Comparison of ENCODE assay signal across 21 mouse cellular contexts in genomic region chr13:43965256-43965905, GRCm38 (mm10).
DNase-seq lines count a peak whose midpoint lies in the region; ATAC-seq and TF ChIP-seq lines count a peak whose summit lies in the region.
"Had no signal": no experiment of that assay in that cellular context is flagged by ENCODE, and none has a peak within 500 bp of the region (broad histone marks: within the 10 kb centered on the region; RNA-seq: fewer than 3 reads in every experiment).

No protein-coding gene starts in this region.

- ATAC-seq in embryonic facial prominence, embryonic 13.5 days (ENCODE audit: insufficient number of reproducible peaks, insufficient read depth, low FRiP score, low TSS enrichment, low read depth): no peak
- no peak for ATAC-seq in hindbrain, embryonic 13.5 days (ENCODE audit: low FRiP score)
- no peak for ATAC-seq in liver, embryonic 11.5 days (replicated peaks; ENCODE audit: low FRiP score)
- ATAC-seq: forebrain, embryonic 13.5 days; hindbrain, postnatal 0 days; intestine, postnatal 0 days; midbrain, embryonic 16.5 days had no signal

- H3K36me3 ChIP-seq in embryonic facial prominence, embryonic 13.5 days: no peaks in the 10 kb centered on the region
- H3K36me3 ChIP-seq in embryonic facial prominence, embryonic 10.5 days (replicated peaks): no peaks in the 10 kb centered on the region
- no peaks in the 10 kb centered on the region for H3K36me3 ChIP-seq in hindbrain, embryonic 13.5 days
- no peaks in the 10 kb centered on the region for H3K36me3 ChIP-seq in hindbrain, embryonic 10.5 days
- no peaks in the 10 kb centered on the region for H3K36me3 ChIP-seq in liver, adult 2 months (ENCODE audit: control insufficient read depth, insufficient read depth, low read length)
- no peaks in the 10 kb centered on the region for H3K36me3 ChIP-seq in liver, embryonic 11.5 days (ENCODE audit: control insufficient read depth, insufficient read depth, low read length)
- H3K36me3 ChIP-seq: limb, embryonic 13.5 days; liver, embryonic 15.5 days; lung, embryonic 15.5 days had no signal

- no peaks in the 10 kb centered on the region for H3K79me2 ChIP-seq in liver, adult 2 months (ENCODE audit: control insufficient read depth, insufficient read depth, low read length)

- TF ChIP-seq CTCF in liver, adult 2 months (IDR thresholded peaks at IDR 0.05; ENCODE audit: low read depth, low read length): no peak

- TF ChIP-seq POLR2A in liver, adult 2 months (IDR thresholded peaks at IDR 0.05; ENCODE audit: extremely low read depth, insufficient read depth, low read length): no peak

- H3K27me3 ChIP-seq in embryonic facial prominence, embryonic 13.5 days: no peaks in the 10 kb centered on the region
- no peaks in the 10 kb centered on the region for H3K27me3 ChIP-seq in embryonic facial prominence, embryonic 10.5 days (replicated peaks; ENCODE audit: low read depth, poor library complexity, severe bottlenecking)
- no peaks in the 10 kb centered on the region for H3K27me3 ChIP-seq in hindbrain, embryonic 13.5 days
- no peaks in the 10 kb centered on the region for H3K27me3 ChIP-seq in hindbrain, embryonic 10.5 days (ENCODE audit: insufficient read depth, poor library complexity, severe bottlenecking)
- H3K27me3 ChIP-seq in liver, adult 2 months (ENCODE audit: control insufficient read depth, insufficient read depth, low read length): no peaks in the 10 kb centered on the region
- H3K27me3 ChIP-seq in liver, embryonic 11.5 days (replicated peaks; ENCODE audit: control insufficient read depth, insufficient read depth, low read length): no peaks in the 10 kb centered on the region
- H3K27me3 ChIP-seq: forebrain, embryonic 13.5 days; limb, embryonic 13.5 days; liver, embryonic 15.5 days; lung, embryonic 15.5 days had no signal

- no peak overlapping the region for H3K4me3 ChIP-seq in embryonic facial prominence, embryonic 13.5 days
- no peak overlapping the region for H3K4me3 ChIP-seq in embryonic facial prominence, embryonic 10.5 days
- no peak overlapping the region for H3K4me3 ChIP-seq in hindbrain, embryonic 13.5 days
- H3K4me3 ChIP-seq in hindbrain, embryonic 10.5 days: no peak overlapping the region
- H3K4me3 ChIP-seq in liver, adult 2 months (ENCODE audit: insufficient read depth, low read depth, low read length): peak overlapping the region; percentile 2; the same call in 1 of the 2 replicates
- H3K4me3 ChIP-seq in liver, embryonic 11.5 days (ENCODE audit: low read depth, low read length): no peak overlapping the region
- H3K4me3 ChIP-seq: forebrain, embryonic 13.5 days; gastrocnemius, adult 2 months; limb, embryonic 13.5 days; liver, embryonic 15.5 days; lung, embryonic 15.5 days had no signal

- DNase-seq in embryonic facial prominence, embryonic 10.5 days (ENCODE audit: low spot score): no peak
- no peak for DNase-seq in hindbrain, embryonic 10.5 days (ENCODE audit: low spot score)
- DNase-seq in liver, adult 2 months (ENCODE audit: extremely low read depth, low read depth, low spot score): peak; percentile 80
- DNase-seq in liver, embryonic 11.5 days (ENCODE audit: low spot score): no peak
- no peak for DNase-seq in lung, postnatal 25 days (ENCODE audit: low spot score)
- DNase-seq: adrenal gland, postnatal 14 days; cerebellum, adult 2 months; cerebellum, postnatal 25 days; gastrocnemius, adult 2 months; lung, postnatal 4 days; thymus, adult 18-20 months; thymus, postnatal 36 days had no signal

- no peak overlapping the region for H3K4me2 ChIP-seq in embryonic facial prominence, embryonic 13.5 days
- no peak overlapping the region for H3K4me2 ChIP-seq in hindbrain, embryonic 13.5 days
- H3K4me2 ChIP-seq in liver, embryonic 11.5 days: no peak overlapping the region
- H3K4me2 ChIP-seq: forebrain, embryonic 13.5 days; limb, embryonic 13.5 days; liver, embryonic 15.5 days; lung, embryonic 15.5 days had no signal

- WGBS in embryonic facial prominence, embryonic 13.5 days: 68% methylated on average over 4 of the region's 4 CpGs
- 87% methylated on average over 4 of the region's 4 CpGs for WGBS in embryonic facial prominence, embryonic 10.5 days
- 81% methylated on average over 4 of the region's 4 CpGs for WGBS in hindbrain, embryonic 13.5 days
- whole genome bisulfite sequencing in hindbrain, embryonic 10.5 days: 85% methylated on average over 4 of the region's 4 CpGs
- 40% methylated on average over 4 of the region's 4 CpGs for whole genome bisulfite sequencing in liver, adult 2 months
- 82% methylated on average over 4 of the region's 4 CpGs for WGBS in liver, embryonic 11.5 days

- H3K4me1 ChIP-seq in embryonic facial prominence, embryonic 13.5 days: 0 out of 2 replicates have a peak, but pooled peaks cover 8% of the 10 kb centered on the region
- peaks cover 4% of the 10 kb centered on the region; the same call in 1 of the 2 replicates for H3K4me1 ChIP-seq in embryonic facial prominence, embryonic 10.5 days
- H3K4me1 ChIP-seq in hindbrain, embryonic 13.5 days (replicated peaks): no peaks in the 10 kb centered on the region
- H3K4me1 ChIP-seq in hindbrain, embryonic 10.5 days (replicated peaks): 0 out of 2 replicates have a peak, but pooled peaks cover 4% of the 10 kb centered on the region
- peaks cover 9% of the 10 kb centered on the region for H3K4me1 ChIP-seq in liver, adult 2 months (ENCODE audit: control insufficient read depth, insufficient read depth, low read length)
- no peaks in the 10 kb centered on the region for H3K4me1 ChIP-seq in liver, embryonic 11.5 days (replicated peaks; ENCODE audit: control insufficient read depth, insufficient read depth, low read length)
- H3K4me1 ChIP-seq: forebrain, embryonic 13.5 days; liver, embryonic 15.5 days; lung, embryonic 15.5 days had no signal

- H3K9me3 ChIP-seq in embryonic facial prominence, embryonic 13.5 days: no peaks in the 10 kb centered on the region
- no peaks in the 10 kb centered on the region for H3K9me3 ChIP-seq in embryonic facial prominence, embryonic 10.5 days
- no peaks in the 10 kb centered on the region for H3K9me3 ChIP-seq in hindbrain, embryonic 13.5 days
- H3K9me3 ChIP-seq in hindbrain, embryonic 10.5 days: no peaks in the 10 kb centered on the region
- H3K9me3 ChIP-seq in liver, embryonic 11.5 days (ENCODE audit: control insufficient read depth, low read length): no peaks in the 10 kb centered on the region
- H3K9me3 ChIP-seq: forebrain, embryonic 13.5 days; limb, embryonic 13.5 days; liver, embryonic 15.5 days; lung, embryonic 15.5 days had no signal

- H3K9ac ChIP-seq in embryonic facial prominence, embryonic 13.5 days: no peak overlapping the region
- no peak overlapping the region for H3K9ac ChIP-seq in hindbrain, embryonic 13.5 days
- H3K9ac ChIP-seq in liver, adult 2 months (ENCODE audit: low read depth, low read length): no peak overlapping the region
- no peak overlapping the region for H3K9ac ChIP-seq in liver, embryonic 11.5 days (ENCODE audit: low read depth, low read length)
- H3K9ac ChIP-seq: forebrain, embryonic 13.5 days; limb, embryonic 13.5 days; liver, embryonic 15.5 days; lung, embryonic 15.5 days had no signal

- H3K27ac ChIP-seq in embryonic facial prominence, embryonic 13.5 days: peak overlapping the region; percentile 16; the same call in 1 of the 2 replicates
- H3K27ac ChIP-seq in embryonic facial prominence, embryonic 10.5 days (replicated peaks): no peak overlapping the region
- 0 out of 2 replicates have a peak overlapping the region, but pooled peaks have one; percentile 26 for H3K27ac ChIP-seq in hindbrain, embryonic 13.5 days
- H3K27ac ChIP-seq in hindbrain, embryonic 10.5 days: no peak overlapping the region
- 0 out of 2 replicates have a peak overlapping the region, but pooled peaks have one; percentile 33 for H3K27ac ChIP-seq in liver, adult 2 months (replicated peaks; ENCODE audit: insufficient read depth, low read depth, low read length)
- no peak overlapping the region for H3K27ac ChIP-seq in liver, embryonic 11.5 days (ENCODE audit: low read depth, low read length)
- H3K27ac ChIP-seq: forebrain, embryonic 13.5 days; gastrocnemius, adult 2 months; hindbrain, postnatal 0 days; limb, embryonic 13.5 days; liver, embryonic 15.5 days; lung, embryonic 15.5 days had no signal

Comparison
In these comparisons a context has a peak if more than half of its experiments do, and no peak if none do; other contexts are left out.
1. H3K27ac ChIP-seq: peak in embryonic facial prominence, embryonic 13.5 days (single experiment), hindbrain, embryonic 13.5 days (single experiment) and liver, adult 2 months (single experiment); none in embryonic facial prominence, embryonic 10.5 days (single experiment), hindbrain, embryonic 10.5 days (single experiment) and liver, embryonic 11.5 days (single experiment).